Mouse (Mus musculus) heart, adult 8-10 months (tissue): Measurements from ENCODE around the gene Srsf2. TPM values are rescaled to one million over a fixed set of nuclear protein-coding genes. Genes with fewer than 3 reads are reported as not detected.
"Not testable (repeated sequence)": the region's sequence is repeated elsewhere in the genome, so short reads cannot be mapped to it uniquely, and the experiment has no call there.

Source experiments
- DNase-seq: peaks from one replicate; pipeline ENCODE4 v3.0.0; 2022; ENCODE audit warnings: low spot score
- total RNA-seq, 4 experiments: library from RNA; stranded (reverse); gene quantifications; 2 replicates each; pipeline ENCODE4 v1.2.4; 2022

Srsf2 gene
- 100 to 1,000 TPM in 2 of 4 experiments, 10 to 100 TPM in 2; 85.5 to 126 (median 103) TPM for total RNA-seq

DNA sequence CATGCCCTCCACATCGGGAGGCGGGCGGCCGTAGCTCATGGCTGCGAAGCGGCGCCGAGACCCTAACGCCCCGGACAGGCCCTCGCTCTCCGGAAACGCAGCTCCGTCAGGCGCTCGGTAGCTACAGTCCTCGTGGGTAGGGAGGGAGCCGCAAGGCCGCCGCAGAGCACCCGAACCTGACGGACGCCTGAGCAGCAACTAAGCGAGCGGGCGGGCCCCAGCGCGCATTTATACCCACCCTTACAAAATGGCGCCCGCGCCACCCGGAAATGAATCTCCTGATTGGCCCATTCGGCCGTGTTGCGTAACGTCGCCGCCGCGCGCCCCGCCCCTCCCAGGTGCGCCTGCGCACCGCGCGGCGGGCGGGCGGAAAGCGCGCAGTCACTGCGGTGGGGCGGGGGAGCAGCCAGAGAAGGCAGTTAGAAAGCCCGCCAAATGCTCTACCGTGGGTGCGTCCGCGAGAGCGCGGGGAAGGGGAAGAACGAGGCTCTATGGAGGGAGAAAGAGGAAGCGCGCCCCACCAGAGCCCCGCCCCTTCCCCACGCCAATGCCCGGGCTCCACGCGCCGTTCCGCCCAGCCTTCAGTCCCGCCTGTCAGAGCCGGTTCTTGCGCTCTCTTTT lies at the start of gene Srsf2:
TSS of gene Srsf2 (minus strand) at position 204 of the 621 bp plus-strand sequence.
- peak; percentile 95 for DNase-seq

- DNase-seq, result not testable (repeated sequence)
Measured at GRCm38 (mm10) chr11:116902588-116902987, 49.7 kb upstream of the Srsf2 start.

DNA sequence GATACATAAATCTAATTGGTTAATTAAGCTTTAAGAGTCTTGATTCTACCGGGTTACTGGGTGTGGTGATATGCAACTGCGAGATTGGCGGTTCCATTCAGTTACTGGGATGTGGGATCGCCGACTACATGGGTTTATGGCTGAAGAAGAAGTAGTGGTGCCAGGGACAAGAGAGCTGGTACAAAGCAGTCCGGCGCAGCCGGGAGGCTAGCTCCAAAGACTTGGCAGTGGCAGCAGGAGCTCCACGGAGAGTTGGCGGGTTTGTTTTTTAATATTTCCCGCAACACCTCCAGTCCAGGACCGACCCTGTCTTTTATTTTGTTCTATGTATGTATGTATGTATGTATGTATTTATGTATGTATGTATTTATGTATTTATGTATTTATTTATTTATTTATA lies 46.4 kb upstream of the Srsf2 start:
- DNase-seq, result no peak

- DNase-seq, result no peak
Measured at GRCm38 (mm10) chr11:116895402-116895801, 42.5 kb upstream of the Srsf2 start.

GRCm38 (mm10) chr11:116893532-116894442 lies 40.9 kb upstream of the Srsf2 start:
- no peak for DNase-seq

GRCm38 (mm10) chr11:116887136-116887535 lies 34.2 kb upstream of the Srsf2 start:
- DNase-seq, result no peak

DNA sequence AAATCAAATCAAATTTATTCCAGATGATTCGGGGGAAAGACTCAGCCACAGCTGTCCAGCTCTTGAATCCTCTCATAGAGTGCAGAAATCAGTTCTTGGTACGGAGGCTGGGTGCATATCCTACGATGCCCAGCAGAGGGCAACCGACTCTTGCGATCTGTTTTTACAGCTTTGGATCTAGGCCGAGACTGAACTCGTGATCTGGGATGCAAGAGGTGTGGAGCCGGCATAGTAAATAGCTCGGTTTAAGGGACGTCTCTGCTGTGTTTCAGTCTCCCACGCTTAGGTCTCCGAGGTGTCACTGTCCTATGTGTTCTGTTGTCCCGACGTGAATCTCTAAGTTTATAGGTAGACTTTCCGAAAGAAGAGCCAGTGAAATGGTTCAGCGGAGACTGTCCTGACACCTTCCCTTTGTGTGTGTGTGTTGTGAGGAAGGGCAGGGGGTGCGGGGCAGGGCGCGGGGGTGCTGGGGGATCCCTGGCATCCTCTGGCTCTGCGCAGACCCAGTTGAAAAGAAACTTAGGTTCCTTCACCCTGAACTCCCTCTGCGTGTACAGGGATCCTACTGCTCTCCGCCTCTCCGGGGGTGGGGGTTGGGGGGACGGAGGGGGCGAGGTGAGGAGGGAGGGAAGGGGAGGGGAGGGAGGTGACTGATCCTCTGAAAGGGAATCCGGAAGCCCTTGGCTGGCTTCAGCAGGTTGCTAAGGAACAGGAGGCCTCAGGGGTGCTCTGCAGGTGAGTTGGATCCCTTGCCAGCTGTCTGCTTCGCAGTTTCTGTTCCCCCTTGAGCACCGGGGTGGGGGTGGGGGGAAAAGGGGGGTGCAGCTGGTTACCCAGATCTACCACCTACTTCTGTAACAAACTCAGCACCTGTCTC lies 32.6 kb upstream of the Srsf2 start:
- DNase-seq, result peak; percentile 72

GRCm38 (mm10) chr11:116884061-116884460 lies 31.2 kb upstream of the Srsf2 start:
- no peak for DNase-seq

GRCm38 (mm10) chr11:116882446-116882845 lies 29.6 kb upstream of the Srsf2 start:
- no peak for DNase-seq

- no peak for DNase-seq
Measured at GRCm38 (mm10) chr11:116881440-116881839, 28.5 kb upstream of the Srsf2 start.

- DNase-seq, result no peak
Measured at GRCm38 (mm10) chr11:116880839-116881238, 27.9 kb upstream of the Srsf2 start.

- no peak for DNase-seq
Measured at GRCm38 (mm10) chr11:116878454-116878853, 25.6 kb upstream of the Srsf2 start.

DNA sequence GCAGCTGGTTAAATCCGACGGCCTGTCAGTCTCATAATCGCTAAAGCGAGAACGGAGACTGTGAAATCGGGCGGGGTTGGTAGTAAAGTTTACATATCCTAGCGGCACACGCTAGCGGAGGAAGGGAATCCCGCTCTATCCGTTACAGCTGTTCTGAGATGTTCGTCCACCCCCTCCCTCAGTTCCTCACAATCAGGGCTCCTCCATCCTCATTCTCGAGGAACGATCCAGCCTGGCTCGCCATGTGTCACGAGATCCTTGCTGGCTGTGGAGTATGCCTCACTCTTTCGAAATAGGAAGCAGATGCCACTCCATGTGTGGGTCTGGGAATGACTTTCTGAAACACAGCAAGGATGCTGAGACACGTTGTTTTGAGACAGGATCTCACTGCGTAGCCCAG lies 21.1 kb upstream of the Srsf2 start:
- no peak for DNase-seq

- DNase-seq, result no peak
Measured at GRCm38 (mm10) chr11:116871538-116871937, 18.6 kb upstream of the Srsf2 start.

GRCm38 (mm10) chr11:116869641-116870040 lies 16.7 kb upstream of the Srsf2 start:
- no peak for DNase-seq

DNA sequence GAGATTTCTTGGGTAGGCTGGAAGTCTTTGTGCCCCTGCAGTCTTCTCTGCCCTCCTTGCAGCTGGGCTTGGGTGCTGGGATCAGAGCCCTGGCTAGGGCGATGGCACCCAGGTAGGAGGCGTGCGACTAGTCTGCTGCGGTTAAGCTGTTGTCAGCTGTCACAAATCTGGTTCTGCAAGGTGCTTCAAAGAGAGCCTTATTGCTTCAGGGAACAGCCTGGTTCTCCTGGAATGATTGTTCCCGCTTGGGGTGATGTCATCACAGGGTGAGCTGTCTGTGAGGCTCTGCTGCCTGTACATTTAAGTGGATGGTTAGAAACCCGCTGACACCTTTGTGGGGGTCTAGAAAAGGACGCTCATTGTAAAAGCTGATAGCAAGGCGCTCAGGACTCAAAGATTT lies 16.3 kb upstream of the Srsf2 start:
- no peak for DNase-seq

DNA sequence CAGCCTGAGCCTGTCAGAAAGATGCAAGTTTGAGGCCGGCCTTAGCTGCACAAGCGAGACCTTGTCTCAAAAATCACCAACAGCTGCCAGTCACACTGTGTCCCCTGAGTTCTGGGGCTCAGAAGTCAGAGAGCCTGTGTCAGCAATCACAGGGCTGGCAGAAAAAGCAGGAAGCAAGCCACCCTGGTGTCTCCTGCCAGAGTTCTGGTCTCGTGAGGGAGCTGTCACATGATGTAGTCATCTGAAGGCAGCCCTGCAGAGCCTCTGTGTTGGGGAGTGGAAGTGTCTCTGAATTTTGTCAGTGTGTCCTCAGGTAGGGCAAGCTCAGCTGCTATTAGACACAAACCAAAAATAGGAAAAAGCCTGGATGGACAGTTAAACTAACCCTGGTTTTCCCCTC lies 15.2 kb upstream of the Srsf2 start:
- peak; percentile 83 for DNase-seq

- no peak for DNase-seq
Measured at GRCm38 (mm10) chr11:116865945-116866585, 13.2 kb upstream of the Srsf2 start.

DNA sequence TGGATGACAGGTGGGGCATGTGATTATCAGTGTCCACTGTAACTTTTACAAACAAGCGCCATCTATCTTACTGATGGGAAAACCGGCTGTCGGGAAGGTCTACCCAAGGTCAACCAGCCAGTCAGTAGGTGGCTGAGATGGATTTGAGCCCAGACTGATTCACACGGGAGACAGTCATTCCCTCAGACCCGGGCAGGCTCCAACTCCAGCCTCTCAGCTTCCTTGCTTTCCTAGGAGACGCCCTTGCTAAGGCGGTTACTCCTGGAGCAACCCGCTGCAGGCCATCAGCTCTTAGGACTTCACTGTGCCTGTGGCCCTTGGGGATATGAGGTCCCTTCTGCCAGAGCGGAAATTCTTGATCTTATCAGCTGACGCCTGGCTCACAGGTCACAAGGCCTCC lies 11.6 kb upstream of the Srsf2 start:
- DNase-seq, result peak; percentile 42

DNA sequence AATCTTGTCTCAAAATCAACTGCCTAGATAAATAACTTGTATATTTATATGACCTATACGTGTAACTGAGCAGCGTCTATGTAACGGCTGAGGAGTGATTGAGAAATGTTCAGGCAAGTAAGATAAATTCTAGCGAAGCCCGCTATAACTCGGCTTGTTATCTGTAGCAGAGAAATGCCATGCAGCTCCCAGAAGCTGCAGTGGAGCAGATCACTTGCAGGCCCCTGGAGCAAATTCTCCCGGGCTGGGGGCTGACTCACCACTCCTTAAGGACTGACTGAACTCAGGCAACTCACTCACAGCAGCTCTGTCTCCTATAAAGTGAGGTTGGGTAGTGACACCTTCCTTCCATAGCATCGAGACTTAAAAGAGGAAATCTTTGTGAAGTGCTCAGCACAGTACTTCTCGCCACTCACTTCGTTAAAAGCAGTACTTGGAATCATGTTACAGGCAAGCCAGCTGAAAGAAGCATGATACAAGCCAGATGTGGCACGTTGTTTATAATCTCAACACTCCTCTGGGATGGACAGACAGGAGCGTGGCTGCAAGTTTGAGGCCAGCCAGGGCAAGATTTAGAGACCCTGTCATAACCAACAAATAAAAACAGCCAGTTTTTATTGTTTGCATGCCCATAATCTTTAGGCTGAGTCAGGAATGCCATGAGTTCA lies 4.4 kb upstream of the Srsf2 start:
- no peak for DNase-seq

GRCm38 (mm10) chr11:116854279-116854678 lies 1.4 kb upstream of the Srsf2 start:
- DNase-seq, result no peak
